Mouse (Mus musculus) cerebellum, postnatal 14 days (tissue): Measurements from ENCODE around the gene Brd2.
A peak's percentile ranks its signal among the peaks of the same experiment; 100 is the strongest.
"Not testable (repeated sequence)": the region's sequence is repeated elsewhere in the genome, so short reads cannot be mapped to it uniquely, and the experiment has no call there.

Experiments used
- DNase-seq, 2 experiments: peaks; one replicate each; pipeline ENCODE4 v3.0.0; 2021; ENCODE audit warnings: mixed read lengths in 2 of 2

Gene Brd2

DNA sequence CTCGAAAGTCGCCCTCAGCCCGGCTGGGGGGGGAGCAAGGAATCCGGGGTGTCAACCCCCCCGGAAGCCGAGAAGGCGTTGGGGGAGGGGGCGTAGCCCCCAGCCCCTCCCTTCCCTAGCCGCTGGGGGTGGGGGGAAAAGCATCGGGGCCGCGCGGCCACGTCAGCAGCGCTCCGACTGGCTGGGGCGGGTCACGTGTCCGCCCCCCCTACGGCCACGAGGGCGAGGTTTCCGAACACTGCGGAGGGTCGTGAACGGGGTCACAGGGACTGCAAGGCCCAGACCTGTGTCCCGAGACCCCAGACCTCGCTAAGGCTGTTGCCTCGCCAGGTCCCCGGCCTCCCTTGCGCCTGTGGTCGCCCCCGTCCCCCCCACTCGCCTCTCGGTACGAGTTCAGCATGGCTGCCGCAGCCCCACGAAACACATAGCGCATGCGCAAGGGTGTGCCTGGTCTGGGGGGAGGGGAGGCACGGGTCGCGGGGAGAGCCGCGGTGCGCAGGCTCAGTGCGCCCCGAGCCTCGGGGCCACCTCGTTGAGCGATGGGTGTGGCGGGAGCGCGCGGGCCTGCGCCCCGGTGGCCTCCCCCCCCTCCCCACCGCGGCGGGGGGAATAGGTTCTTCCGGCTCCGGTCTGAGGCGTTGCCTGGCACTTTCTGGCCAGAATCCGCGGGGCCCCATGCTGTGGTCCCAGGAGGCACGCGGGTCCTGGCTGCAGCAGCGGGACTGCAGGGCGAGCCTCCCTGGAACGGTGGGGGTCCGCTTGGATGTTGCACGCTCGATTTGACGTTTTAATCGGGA is at the start of gene Brd2:
TSS of gene Brd2 (minus strand) at position 447 of the 797 bp plus-strand sequence.
- peak; percentile 98 to 99 for DNase-seq

DNA sequence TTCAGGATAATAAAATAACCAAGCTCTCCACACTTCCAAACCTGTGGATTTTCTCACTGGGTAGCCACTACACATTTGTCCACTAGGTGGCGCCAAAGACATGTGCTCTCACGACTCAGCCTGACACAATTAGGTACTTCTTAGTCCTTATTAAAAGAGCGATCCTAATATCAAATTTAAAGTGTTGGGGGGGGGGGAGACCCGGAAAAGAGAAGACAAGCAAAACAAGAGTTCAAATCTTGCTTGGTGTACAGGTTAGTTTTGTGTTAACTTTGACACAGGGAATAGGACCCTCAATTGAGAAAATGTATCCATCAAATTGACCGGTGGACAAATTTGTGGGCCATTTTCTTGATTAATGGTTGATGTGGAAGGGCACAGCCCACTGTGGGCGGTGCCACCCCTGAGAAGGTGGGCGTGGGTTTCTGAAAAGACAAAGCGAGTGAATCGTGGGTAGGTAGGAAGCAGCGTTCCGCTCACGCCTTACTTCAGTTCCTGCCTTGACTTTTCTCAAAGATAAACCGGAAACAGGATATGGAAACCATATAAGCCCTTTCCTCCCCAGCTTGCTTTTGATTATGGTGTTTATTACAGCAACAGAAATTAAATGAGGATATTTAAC is 48.6 kb upstream of the Brd2 start:
- peak; percentile 89 to 90 for DNase-seq

DNA sequence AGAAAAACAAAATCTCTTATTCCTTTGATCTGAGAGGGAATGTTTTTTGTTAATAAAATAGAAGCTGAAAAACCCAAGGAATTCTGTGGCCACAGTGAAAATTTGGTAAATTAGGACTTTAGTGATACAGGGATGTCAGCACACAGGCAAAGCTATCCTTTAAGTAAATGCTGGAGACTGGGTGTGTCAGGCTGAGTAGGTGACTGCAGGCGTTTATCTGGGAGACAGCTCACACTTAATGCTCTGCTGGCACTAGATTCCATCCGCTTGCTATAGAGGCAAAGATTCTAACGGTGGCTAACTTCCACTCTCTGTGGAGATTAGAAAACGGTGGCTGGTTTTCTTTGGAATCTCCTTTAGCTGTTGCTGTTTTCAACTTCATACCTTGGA is 48.0 kb upstream of the Brd2 start:
- no peak for DNase-seq

DNA sequence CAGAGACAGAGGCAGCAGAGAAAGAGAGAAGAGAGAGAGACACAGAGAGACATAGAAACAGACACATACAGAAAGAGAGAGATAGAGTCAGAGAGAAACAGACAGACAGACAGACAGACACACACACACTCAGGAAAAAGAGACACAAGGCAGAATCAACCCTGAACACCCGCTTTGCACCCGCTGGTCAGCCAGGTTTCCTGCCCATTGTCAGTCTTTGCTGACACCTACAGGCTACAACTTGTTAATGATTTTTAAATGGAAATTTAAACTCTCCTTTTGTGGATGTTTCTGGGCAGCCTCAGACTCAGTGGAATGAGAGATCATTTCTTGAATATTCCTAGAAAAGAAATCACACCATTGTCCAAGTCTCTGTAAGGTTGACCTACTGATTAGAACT is 46.8 kb upstream of the Brd2 start:
- DNase-seq: peak; percentile 57 to 66

DNA sequence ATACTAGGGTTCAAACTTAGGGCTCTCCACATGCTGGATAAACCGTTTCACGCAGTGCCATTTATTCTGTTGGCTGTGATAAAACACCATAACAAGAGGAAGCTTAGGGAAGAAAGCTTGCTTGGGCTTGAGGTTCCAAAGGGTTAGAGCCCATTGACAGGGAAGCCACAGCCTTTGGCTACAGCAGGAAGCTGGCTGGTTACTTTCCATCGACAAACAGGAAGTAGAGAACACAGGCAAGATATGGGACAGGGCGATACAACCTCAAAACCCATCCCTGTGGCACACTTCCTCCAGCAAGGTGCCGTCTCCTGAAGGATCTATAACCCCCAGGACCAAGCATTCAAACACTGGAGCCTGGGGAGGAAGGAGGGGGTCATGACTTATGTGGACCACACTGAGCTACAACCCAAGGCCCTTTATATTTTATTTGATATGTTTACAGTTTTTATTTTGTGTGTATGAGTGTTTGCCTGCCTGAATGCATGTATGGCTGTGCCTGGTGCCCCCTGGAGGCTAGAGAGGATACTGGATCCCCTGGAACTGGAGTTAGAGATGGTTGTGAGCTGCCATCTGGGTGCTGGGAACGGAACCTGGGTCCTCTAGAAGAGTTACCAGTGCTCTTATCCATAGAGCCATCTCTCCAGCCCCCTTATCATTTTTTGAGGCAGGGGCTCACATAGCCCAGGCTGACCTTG is 42.7 kb upstream of the Brd2 start:
- no peak for DNase-seq

DNA sequence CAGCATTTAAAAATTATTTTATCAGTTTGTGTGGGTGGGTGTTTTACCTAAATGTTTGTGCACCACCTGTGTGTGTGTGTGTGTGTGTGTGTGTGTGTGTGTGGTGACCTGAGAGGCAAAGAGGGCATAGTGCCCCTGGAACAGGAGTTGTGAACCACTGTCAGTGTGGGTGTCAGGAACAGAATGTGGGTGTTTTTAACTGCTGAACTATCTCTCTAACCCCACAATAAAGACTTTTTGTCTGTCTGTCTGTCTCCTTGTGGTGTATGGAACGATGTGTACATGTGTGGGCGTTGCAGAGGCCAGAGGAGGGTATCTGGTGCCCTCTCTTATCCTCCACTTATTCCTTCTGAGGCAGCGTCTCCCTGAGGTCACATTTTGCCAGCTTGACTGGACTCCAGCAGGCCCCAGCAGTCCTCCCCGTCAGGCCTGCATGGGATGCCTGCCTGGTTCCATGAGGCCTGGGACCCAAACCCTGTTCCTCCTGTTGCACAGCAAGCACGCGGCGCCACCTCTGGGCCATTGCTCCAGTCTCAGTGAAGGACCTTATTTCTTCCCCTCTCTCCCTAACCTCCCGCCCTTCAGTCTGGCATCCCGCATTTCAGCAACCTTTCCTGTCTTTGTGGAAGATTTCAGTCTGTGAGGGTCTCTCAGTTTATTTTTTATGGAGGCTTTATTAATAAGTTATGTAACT is 41.9 kb upstream of the Brd2 start:
- no peak for DNase-seq

DNA sequence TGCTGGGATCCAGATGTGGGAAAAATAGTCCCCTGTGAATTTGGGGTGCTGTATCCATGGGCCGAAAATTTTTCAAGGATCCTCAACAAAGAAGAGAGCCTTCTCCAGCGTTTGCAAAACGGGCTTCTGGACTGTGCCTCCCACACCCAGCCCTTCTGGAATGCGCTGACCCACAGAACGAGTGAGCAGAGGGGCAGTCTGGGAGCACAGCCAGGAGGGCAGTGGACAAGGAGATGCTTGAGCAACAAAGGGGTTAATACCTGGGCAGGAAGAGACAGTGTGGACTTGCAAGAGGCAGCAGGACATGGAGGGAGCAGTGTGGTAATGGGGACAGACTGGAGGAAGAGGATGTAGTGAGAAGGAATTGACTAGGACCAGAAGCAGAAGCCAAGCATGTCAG is 33.1 kb upstream of the Brd2 start:
- DNase-seq: no peak

DNA sequence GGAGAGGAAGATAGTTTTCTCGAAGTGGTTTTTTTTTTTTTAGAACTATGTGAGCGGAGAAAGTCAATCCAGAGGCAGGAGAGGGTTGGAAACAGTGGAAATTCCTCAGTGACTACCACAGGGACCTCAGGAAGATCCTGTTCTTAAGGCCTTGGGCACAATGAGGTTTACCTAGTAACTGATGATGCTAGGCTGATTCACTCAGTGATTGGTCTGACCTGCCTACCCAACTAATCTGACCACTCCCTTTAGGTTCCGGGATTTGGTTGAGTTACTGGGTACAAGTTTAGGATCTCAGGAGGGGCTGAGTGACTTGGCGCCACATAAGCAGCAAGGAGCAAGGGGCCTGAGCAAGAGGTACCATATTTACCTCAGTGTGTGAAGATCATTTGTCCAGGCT is 30.5 kb upstream of the Brd2 start, which contains the start of gene H2-DMb1:
TSS of gene H2-DMb1 (plus strand) at position 150 of the 400 bp plus-strand sequence.
- DNase-seq: peak; percentile 47 to 53

DNA sequence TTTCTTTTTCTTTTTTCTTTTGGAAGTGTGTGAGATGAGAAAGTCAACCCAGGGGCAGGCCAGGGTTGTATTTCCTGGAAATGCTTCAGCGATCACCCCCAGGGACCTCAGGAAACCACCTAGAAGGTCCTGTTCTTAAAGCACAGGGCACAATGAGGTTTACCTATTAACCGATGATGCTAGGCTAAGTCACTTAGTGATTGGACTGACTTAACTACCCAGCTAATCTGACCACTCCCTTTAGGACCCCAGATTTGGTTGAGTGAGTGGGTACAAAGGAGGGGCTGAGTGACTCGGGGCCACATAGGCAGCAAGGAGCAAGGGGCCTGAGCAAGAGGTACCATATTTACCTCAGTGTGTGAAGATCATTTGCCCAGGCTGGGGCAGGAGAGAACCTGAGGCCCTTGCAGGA is 22.5 kb upstream of the Brd2 start:
- no peak for DNase-seq

DNA sequence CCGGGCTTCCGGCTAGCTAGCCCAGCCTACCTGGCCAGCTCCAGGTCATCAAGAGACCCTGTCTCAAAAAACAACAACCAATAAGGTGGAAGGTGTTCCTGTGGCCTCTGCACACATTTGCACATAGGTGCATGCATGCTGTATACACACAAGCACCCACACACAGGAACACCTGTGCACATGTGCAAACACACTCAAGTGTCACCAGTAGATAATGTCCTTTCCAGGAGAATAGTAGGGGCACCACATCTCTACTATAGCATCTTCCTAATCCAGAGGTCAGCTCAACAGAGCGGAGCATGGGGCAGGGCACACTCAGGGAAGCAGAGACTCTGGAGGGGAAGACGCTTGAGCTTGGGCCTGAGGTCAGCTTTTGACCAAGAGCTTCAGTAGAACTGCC is 21.8 kb upstream of the Brd2 start:
- DNase-seq: not testable (repeated sequence)

DNA sequence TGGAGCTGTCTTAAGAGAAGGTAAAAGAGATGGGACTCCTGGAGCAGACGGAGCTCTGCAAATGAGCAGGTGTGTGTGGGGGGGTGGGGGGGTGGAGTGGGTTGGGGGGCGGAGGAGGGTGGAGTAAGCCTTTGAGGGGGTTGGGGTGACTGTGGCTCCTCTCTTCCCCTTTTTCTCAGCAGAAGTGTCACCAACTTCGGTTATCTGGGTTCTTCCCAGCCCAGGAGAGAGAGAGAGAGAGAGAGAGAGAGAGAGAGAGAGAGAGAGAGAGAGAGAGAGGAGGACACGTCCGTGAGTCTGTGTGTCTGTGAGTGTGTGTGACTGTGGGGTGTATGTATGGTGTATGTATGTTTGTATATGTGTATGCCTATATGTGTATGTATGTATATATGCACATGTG is 21.0 kb upstream of the Brd2 start:
- no peak for DNase-seq

DNA sequence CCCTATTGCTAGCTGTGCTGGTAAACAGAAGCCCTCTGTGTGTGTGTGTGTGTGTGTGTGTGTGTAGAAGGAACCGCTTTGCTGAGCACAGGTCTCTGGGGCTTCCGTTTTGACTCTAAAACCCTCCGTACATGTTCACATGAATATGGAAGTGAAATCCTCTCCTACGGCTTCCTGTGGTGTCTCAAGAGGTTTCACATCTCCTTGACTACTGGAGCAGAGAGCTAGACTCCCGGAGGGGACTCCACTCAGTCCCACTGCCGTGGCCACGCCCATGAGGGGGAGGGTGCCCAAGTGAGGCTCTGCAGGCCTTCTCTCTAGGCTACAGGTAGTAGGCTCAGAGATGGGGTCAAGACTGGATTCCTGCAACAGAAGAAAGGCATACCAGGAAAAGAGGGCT is 20.6 kb upstream of the Brd2 start, which contains the start of gene H2-DMb2:
TSS of gene H2-DMb2 (plus strand) at position 275 of the 400 bp plus-strand sequence.
- DNase-seq: no peak

DNA sequence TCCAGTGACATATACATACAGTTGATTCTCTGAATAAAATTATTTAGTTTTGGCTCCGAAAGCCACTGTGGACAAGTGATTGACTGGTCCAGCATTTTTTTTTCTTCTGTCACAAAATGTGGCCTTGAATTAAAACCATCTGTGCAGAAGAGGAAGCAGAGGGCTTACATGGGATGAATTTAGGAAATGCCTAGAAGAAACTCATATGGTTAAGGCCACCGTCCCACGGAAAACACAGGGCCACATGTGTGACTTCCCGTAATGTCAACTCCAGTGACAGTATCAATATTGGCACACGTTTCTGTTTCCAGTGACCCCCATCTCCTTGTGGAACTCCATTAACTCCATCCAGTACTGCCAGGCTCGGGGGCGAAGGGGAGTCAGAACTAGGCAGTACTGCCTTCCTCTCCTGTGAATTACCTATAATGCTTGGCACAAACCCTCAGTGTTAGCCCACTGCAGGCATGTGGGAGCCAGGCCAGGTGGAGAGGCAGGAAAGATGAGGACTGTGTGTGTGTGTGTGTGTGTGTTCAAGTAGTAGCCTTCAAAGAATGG is 20.1 kb upstream of the Brd2 start:
- no peak for DNase-seq

DNA sequence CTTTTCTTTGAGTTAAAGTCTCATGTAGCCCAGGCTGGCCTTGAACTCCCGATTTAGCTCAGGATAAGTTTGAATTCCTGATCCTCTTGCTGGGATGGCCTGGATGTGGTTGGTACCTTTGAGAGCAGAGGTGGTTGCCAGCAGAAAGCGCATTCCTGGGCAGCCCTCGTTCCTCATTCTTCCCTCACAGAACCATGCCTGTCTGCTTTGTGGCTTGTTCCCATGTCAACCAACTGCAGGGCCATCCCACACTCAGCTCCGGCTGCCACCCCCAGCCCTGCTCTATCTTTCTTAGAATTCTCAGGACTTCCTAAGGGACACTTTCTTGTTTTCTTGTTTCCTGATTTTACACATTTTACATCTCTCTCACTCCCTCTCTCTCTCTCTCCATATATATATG is 19.0 kb upstream of the Brd2 start:
- no peak for DNase-seq

DNA sequence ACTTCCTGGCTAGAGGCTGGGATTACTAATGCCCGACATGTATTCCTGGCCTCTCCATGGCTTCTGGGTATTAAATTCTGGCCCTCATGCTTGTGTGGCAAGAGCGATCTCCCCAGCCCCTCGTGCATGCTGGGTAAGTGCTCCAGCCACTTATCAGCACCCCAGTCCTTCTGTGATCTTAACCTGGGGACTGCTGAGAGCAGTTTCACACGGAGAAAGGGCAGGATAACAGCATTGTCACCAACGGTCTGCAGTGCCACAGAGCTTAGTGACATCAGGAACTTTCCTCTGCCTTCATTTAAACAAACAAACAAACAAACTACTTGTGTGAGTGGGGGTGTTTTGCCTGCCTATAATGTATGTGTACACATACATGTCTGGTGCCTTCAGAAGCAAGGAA is 17.8 kb upstream of the Brd2 start:
- no peak for DNase-seq

DNA sequence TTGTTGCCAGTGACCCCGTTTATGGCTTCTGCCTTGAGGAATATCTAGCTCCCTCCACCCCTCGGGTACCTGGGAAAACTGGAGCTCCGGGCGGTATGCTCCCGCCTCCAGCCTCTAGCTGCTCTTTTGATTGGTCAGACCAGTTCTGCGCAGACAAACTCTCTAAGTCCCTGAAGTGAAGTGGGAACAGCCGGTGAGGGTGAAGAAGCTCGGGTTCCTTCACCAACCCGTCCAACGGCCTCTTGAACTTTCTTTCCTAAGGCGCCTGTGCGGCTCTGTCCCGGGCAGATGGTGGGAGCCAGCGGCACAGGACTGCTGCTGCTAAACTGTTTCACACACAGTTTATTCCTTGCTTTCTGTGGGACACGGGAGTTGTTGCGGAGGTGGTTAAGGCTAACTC is 17.0 kb upstream of the Brd2 start:
- DNase-seq: peak in 1 of 2 experiments; percentile 14

DNA sequence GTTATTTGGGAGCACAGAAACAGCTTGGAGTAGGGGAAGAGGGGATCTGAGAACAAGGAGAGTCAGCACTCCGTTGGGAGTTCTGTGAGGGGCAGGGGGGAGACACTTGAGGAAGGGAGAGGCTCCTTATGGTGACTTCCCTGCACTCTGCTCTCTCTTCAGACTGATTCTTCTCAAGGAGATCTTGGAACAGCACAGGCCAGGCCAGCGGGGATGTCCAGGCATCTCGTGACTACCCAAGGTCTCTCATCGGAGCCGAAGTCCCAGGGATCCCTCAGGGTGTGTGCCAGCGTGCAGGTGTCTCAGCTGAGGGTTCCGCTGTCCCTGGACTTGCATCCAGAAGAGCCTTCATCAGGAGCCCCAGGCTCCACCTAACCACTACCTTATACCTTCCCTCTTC is 16.2 kb upstream of the Brd2 start:
- DNase-seq: no peak

DNA sequence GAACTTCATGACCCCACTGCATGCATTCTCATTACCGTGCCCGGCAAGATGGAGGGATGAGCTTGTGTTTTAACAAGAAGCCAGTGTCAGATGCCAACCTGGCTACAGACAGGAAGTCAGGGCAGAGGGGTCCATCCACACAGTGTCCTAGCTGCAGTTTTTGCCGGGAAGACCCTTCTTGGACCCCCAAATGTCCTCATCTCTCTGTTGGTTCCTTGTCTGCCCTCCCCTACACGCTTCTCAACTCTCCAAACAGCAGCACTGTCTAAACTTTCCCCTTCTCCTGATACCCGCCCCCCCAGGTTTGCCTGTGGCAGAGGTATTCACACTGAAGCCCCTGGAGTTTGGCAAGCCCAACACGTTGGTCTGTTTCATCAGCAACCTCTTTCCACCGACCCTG is 15.2 kb upstream of the Brd2 start:
- DNase-seq: peak in 1 of 2 experiments; percentile 2

DNA sequence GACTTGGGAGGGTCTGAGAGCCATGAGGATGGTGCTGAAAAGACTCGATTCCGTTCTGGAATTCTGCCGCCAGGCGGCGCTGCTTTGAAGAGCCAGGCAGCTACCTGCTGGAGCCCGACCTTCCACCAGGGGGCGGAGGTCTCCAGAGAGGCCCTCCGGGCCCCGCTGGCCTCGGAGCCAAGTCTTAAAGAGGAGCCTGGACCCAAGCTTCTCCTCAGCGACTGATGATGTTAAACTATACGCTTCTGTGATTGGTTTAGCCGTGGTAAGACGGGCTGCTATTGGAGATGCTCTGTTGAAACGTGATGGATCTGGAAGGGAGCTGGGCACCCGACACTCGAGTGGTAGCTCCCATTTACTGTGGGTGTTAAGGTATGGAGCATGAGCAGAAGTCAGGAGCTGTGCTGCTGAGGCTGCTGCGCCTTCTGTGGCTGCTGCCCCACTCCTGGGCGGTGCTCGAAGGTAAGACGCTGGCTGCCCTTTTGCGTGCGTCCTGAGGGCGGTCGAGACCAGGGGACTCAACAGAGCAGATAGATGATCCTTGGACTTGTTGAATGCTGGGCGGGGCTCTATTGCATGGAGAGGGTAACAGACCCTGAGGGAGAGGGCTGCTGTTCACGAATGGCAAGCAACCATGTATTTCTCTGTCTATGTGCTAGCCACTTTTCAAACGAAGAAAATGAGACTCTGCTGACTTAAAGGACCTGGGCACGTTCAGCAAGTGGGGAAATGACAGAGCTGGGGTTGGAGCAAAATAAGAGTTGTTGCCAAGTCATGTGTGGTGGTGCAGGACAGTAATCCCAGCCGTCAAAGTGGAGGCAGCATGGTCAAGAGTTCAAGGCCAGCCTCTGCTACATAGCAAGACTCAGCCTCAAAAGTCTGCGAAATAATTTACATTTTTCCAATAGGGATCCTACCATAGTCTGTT is 13.1 kb upstream of the Brd2 start:
- DNase-seq: peak; percentile 99 to 100

DNA sequence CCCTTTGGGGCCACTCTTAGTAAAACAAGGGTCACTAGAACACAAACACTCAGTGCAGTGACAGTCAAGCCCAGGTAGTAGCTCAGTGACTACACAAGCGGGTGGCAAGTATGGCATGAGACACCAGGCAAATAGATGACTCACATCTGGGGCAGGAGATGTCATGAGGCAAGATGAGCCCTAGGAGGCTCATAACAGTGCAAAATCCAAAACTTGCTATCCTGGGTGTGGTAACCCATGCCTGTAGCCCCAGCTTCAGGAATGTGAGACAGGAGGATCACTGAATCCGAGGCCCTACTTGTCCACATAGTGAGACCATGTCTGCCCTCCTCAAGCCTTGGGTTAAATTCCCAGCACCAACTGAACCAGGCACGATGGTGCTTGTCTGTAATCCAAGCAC is 12.0 kb upstream of the Brd2 start:
- peak in 1 of 2 experiments; percentile 4 for DNase-seq

DNA sequence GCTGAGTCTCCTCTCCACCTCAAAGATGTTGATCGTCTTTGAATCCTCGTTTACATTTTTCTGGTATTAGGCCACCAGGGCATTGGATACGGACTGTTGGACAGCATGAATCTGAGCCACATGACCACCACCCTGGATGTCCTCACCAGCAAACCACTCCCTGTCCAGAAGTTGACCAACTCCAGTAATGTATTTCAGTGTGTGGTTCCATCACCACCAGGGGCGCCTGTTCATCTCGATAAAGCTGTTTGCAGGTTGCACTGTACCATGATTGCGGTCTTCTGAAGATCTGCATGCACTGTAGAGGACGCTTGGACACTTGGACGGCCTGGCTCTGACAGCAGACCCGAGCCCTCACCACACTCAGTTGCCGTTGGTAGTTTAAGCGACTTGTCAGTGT is 10.9 kb upstream of the Brd2 start:
- peak in 1 of 2 experiments; percentile 5 for DNase-seq

DNA sequence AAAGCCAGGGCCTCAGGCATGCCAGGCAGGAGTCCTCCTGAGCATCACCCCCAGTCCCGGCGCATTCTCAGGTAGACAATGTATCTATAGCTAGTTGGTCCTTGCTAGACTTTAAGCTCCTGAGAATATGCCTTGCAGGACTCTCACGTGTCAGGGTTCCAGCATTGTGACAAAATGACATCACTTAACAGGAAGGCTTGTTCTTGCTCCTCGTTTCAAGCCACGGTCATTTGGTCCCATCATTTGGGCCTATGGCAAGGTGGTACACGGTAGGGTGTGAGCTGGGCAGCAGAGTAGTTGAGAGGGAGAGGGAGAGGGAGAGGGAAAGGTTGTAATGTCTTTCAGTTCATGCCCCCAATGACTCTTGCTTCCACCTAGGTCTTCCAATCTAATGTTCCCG is 9.5 kb upstream of the Brd2 start:
- DNase-seq: peak in 1 of 2 experiments; percentile 1
